Mouse (Mus musculus): ENCODE data around the gene Zbtb45.

GRCm38 (mm10) chr7:12986906-12987305, 22.9 kb downstream of the Zbtb45 start:
- TF ChIP-seq CTCF (IDR thresholded peaks at IDR 0.05; ENCODE audit: borderline replicate concordance, control insufficient read depth, extremely low read depth, insufficient read depth, low read length, poor library complexity) (no peak), POLR2A (IDR thresholded peaks at IDR 0.05; ENCODE audit: control insufficient read depth, extremely low read depth, insufficient read depth, low read length, poor library complexity) (no peak)

Measured in thymus, adult 2 months (tissue).